Mouse (Mus musculus) R1 (cell line): Measurements from ENCODE around the gene Cabcoco1.

Experiments
- DNase-seq: peaks from one replicate; pipeline ENCODE4 v3.0.0-alpha.2; 2018; ENCODE audit warnings: low read depth, low spot score

Cabcoco1 gene

DNA sequence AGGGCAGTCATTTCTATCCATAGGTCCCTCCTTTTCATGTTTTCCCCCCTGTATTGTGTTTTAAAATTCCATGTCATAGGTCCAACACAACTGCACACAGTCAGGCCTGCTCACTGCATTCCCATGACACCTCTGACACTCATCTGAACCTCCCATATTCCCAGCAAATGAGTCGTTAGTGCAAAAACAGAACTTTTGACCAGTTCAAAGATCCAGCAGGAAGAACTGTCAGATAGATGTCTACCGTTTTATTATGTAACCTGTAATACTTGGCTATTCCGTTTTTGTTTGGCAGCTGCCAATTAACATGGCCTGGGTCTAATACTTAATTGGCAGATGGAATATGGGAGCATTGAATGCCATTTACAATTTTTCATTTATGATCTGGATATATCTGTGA, 34.0 kb downstream of the Cabcoco1 start:
- DNase-seq, result no peak

- DNase-seq, result peak; percentile 32
Measured at GRCm38 (mm10) chr10:68506242-68506641, 35.5 kb downstream of the Cabcoco1 start.

DNA sequence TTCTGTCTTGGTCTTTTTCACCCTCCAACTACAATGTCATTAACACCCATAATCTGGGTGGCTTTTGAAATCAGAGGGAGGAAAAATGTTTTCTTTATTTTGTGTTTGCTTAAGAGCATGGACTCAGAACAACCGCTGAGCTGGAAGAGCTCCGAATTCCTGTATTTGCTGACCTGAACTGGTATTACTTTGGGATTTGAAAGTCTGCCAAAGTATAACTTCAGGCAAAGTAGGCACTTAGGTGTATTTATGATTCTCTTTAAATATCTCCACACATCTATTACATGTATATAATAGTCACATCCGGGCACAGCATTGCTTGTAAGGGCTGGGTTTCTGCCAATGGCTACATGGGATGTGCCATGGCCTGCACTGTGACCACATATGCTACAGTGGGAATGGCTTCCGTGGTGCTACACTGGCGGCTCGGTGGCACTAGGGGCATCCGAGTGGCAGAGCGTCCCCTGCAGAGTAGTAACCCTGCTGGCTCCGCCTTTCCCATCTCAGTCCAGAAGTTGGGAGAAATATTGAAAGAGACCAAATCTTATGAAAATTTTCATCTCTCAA, 37.0 kb downstream of the Cabcoco1 start:
- DNase-seq, result no peak

GRCm38 (mm10) chr10:68501067-68501466, 40.6 kb downstream of the Cabcoco1 start:
- DNase-seq, result no peak

- DNase-seq, result no peak
Measured at GRCm38 (mm10) chr10:68495246-68495645, 46.5 kb downstream of the Cabcoco1 start.

DNA sequence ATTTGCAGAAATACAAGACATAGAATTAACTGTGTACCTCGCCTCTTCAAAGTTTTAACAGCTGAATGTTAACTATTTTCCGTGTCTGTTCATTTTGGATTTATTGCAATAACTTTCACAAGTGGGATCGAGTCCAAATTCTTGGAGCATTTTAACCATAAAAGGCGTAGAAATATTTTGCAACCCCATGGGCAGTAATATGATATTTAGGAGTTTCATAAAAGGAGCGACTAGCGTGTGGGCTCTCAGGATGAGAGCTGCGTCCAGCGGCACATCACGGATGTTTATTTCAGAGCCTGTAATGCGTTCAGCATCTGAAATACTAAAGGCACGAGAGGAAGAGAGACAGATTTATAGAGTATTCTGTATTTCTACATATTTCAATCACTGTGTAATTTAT, 50.1 kb downstream of the Cabcoco1 start:
- DNase-seq, result no peak

GRCm38 (mm10) chr10:68490781-68491180, 50.9 kb downstream of the Cabcoco1 start:
- no peak for DNase-seq

DNA sequence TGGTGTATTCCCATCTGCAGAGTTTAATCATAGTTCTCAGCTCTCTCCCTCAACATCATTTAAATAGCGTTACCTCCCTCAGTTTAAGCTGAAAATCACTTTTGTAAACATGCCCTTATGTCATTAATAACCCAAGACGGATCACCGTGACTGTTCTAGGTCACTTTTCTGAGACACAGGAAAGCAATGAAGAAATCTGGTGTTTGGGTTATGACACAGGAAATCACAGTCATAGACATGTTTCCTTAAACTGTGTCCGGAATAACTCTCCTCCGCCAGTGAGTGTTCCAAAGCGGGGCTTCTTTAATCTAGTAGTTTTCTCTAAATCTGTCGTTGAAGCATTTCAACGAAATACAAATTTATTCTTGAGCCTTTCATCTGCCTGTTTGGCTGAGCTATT, 68.9 kb downstream of the Cabcoco1 start:
- DNase-seq, result no peak

GRCm38 (mm10) chr10:68465737-68466327, 75.9 kb downstream of the Cabcoco1 start:
- no peak for DNase-seq

- peak; percentile 57 for DNase-seq
Measured at GRCm38 (mm10) chr10:68464943-68465342, 76.8 kb downstream of the Cabcoco1 start.

DNA sequence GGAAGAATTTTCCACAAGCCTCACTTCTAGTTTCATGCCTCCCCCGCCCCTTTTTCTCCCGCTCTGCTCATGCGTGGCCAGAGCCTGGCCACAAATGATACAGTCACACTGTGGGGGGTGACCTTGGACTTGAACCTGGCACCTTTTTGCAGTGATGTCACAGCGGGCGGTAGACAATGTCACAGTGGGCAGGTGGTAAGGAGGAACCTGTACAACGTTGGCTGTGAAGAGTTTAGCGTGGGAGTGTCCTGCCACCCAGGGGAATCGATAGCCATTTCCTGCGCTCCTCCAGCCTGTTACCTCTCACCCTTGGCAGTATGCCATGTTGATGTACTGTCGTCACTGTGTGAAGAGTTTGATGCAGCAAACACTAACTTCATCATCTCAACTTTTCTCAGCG, 81.9 kb downstream of the Cabcoco1 start:
- DNase-seq, result peak; percentile 14

DNA sequence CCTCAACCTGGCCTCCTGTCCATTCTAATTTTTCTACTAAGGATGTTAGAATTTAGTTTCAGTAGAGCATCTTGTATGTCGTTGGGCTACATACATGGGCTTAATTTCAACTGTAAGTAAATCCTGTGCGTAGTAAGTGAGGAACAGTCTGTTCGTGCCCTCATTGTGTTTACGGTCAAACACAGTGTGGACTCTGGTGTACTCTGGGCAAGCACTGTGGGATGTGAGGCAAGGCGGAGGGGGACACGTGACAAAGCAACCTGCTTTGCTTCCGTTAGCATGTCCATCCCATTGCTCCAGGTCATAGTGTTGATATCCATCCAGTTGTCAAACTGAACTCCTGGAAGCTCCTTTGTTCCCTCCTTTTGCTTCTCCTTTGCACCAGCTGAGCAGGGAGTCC, 84.7 kb downstream of the Cabcoco1 start:
- DNase-seq, result no peak

DNA sequence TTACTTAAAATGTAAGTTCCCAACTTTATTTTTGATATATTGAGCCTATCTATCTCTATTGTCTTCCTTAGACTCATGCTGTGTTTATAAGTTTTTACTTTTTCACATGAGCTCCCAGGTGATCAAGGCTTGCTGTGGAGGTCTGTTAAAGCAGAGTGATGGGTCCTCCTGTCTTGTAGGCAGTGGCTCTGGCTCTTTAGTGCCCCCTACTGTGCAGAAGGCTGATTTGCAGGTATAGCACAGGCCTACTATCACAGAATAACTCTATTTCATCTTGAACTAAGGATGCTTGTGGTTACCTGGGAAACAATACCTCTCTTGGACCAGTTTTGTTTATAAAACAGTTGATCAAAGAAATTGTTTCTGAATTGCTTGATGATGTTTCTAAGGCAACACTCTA, 87.2 kb downstream of the Cabcoco1 start:
- DNase-seq, result peak; percentile 31

DNA sequence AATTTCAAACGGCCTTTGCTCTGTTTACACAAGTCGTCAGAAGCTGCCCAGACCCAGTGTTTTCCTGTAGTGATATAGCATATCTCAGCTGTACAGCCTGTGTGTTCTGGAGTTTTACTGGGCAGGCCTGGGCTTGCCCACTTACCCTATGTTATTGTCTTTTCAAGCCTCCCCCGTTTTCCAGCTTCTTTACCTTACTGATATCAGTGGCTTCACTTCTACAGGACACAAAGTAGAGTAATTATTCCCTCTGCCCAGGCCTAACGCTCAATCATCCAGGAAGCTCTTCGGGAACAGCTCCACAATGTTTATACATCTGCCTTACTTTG, 94.9 kb downstream of the Cabcoco1 start:
- no peak for DNase-seq

DNA sequence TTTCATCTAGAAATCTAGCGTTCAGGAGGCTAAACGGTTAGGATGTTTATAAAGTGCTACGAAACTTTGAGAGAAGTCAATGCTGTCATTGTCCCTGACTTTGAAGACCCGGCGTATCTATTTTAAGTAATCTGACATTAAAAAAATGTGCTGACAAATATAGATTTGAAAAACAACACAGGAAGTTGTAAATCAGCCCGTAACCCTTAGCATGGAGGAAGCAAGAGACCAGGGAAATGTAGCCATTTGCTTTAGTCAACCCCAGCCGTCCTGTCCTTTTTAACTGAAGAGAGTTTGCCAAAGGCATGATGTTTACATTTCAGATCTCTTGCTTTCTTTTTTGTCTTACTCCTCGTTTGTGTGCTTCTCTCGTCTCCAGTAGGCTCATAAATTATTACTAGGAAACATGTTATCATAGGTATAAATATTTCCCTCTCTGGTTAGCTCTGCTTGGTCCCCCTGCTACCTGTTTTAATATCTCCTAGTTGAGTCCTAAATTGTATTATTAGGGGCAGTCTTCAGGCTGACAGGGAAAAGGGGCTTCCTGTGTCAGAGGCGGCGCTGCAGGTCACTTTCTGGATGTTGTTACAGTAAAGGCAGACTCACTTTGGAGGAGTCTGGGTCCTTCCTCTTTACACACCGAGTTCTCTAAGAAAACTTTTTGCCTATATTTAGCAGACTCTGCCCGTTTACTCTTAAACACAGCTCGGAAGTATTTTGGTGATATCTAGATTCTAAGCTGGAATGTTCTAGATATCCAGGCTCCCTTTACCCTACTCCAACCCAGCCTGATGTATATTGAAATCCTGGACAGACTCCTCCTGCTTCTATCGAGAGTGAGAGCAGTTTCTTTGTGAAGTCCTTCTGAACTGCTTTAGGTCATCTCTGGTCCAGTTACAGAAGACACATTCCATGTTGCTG, 95.6 kb downstream of the Cabcoco1 start:
- DNase-seq, result no peak

- DNase-seq, result no peak
Measured at GRCm38 (mm10) chr10:68445244-68445811, 96.4 kb downstream of the Cabcoco1 start.

GRCm38 (mm10) chr10:68444361-68445114, 97.2 kb downstream of the Cabcoco1 start:
- no peak for DNase-seq

DNA sequence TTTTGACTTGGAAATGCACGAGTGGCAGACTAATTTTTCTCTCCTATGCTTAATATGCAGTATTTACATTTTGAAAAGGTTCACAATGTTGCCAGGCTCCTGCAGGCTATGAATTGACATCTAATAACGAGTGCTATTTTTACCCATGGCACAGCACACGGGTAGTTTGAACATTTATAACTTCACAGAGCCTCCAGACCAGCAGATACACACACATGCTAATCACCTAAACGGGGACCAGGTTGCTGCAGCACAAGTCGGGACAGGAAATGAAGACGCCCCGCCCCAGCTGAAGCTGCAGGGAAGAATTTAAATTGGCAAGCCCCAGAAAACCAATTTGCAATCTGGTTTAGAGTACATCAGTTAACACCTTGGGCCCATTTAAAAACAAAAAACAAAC, 98.6 kb downstream of the Cabcoco1 start:
- DNase-seq, result peak; percentile 10

DNA sequence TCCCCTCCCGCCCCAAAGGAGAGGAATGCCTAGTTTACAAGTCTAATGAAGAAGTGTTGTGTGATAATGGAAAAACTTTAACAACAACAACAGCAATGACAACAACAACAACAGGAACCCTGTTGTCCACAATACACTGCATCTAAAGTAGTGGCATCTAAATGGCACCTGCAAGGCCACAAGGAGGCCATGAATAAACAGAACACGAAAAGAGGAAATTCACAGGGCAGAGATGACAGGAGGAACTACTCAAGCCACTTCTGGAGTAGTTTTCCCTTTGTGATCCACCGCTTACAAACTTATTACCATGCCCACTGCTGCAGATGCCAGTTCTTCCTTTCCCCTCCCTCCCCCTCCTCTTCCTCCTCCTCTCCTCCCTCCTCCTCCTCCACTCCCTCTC, 99.0 kb downstream of the Cabcoco1 start:
- DNase-seq, result no peak

GRCm38 (mm10) chr10:68441931-68442662, 99.6 kb downstream of the Cabcoco1 start:
- no peak for DNase-seq

- no peak for DNase-seq
Measured at GRCm38 (mm10) chr10:68440515-68440914, 101.2 kb downstream of the Cabcoco1 start.
